Mouse (Mus musculus): ENCODE results near the gene Adh7.

DNA sequence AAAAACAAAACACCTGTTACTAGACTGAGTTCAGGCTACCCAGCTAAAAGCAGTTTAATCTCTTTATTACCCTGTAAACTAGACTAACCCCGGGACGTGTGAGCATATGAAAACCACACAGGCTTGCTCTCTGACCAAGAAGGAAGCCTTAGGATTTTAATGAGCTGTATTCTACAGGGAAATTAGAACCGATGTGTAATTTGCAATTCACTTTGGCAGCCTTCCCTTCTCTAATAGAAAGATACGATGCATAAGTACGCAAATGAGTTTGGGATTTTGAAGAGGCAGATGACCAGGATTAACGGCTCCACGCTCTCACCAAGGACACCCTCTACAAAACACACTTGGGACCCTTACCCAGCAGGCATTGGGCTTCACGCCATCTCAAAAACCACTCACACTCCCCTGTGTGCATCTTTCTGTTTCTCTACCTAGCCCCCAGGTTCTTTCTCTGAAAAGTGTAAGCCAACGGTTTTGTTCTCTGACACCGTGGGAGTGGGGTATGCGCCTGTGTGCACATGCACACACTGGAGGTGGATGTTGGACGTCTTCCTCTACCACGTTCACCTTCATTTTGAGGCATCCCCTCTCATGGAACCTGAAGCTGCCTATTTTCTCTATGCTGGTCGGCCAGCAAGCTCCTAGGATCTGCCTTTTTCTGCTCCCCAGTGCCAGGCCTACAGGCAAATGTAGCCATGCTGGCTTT, 24.6 kb downstream of the Adh7 start:
- TF ChIP-seq SRF (IDR thresholded peaks at IDR 0.05; ENCODE audit: control insufficient read depth, insufficient read length, low read depth) (no peak), E2F4 (IDR thresholded peaks at IDR 0.05; ENCODE audit: insufficient read depth) (no peak), USF1 (IDR thresholded peaks at IDR 0.05; ENCODE audit: low read depth) (no peak), POLR2A (IDR thresholded peaks at IDR 0.05; ENCODE audit: insufficient read length, low read depth) (no peak), MAX (IDR thresholded peaks at IDR 0.05; ENCODE audit: low read depth) (no peak), MYOG (IDR thresholded peaks at IDR 0.05; ENCODE audit: control insufficient read depth in 1 of 3, insufficient read depth in 1 of 3, insufficient read length in 2 of 3, low read depth in 2 of 3) (no peak)
